Mouse (Mus musculus) kidney, adult 2 months (tissue): ENCODE measurements around the gene Adap2. TPM values are rescaled to one million over a fixed set of nuclear protein-coding genes. Genes with fewer than 3 reads are reported as not detected.

ENCODE experiments used
- DNase-seq: peaks from one replicate; pipeline ENCODE4 v3.0.0; 2021
- H3K27ac ChIP-seq: fragments of 200-500 bp; 2 replicates; pipeline ENCODE4 v1.5.1; 2012; ENCODE audit warnings: low read depth, low read length, control low read depth, inconsistent platforms; ENCODE audit not compliant: insufficient read depth
- H3K27me3 ChIP-seq: fragments of 200-500 bp; replicated peaks from 2 replicates; pipeline ENCODE4 v1.6.1; 2012; ENCODE audit warnings: mild to moderate bottlenecking, moderate library complexity, low read length, inconsistent platforms; ENCODE audit not compliant: control insufficient read depth, insufficient read depth
- H3K36me3 ChIP-seq: fragments of 200-500 bp; 2 replicates; pipeline ENCODE4 v1.6.1; 2012; ENCODE audit warnings: mild to moderate bottlenecking, moderate library complexity, low read length, inconsistent platforms; ENCODE audit not compliant: control insufficient read depth, insufficient read depth
- H3K4me1 ChIP-seq: fragments of 200-500 bp; 2 replicates; pipeline ENCODE4 v1.6.1; 2011; ENCODE audit warnings: low read length; ENCODE audit not compliant: control insufficient read depth, insufficient read depth
- H3K4me3 ChIP-seq: fragments of 200-500 bp; 2 replicates; pipeline ENCODE4 v1.5.1; 2011; ENCODE audit warnings: mild to moderate bottlenecking, low read depth, low read length, control low read depth; ENCODE audit not compliant: insufficient read depth
- CTCF ChIP-seq: fragments of 200-500 bp; conservative IDR thresholded peaks from 2 replicates; pipeline ENCODE4 v1.5.1; 2011; ENCODE audit warnings: low read depth, mild to moderate bottlenecking, control low read depth, low read length, moderate library complexity, mixed read lengths; ENCODE audit not compliant: insufficient read depth, insufficient read length
- POLR2A ChIP-seq: fragments of 200-500 bp; IDR thresholded peaks from one replicate; pipeline ENCODE4 v1.6.1; 2011; ENCODE audit warnings: low read depth, low read length, control low read depth
- WGBS: fragments of 180-500 bp; shearing (Covaris S2); methylation state at CpG from one replicate; pipeline ENCODE4 v1.1.7; 2018; 5-methylcytosine and 5-hydroxymethylcytosine counted together
- polyA plus RNA-seq: library from polyadenylated mRNA; depleted of rRNA; stranded (reverse); fragments of >200 nt; gene quantifications from 2 replicates; pipeline ENCODE4 v1.2.3, GENCODE M21; 2012; rRNA removed

The Adap2 gene
- polyA plus RNA-seq = 25.9 and 26.8 TPM in 2 replicates

- no peaks in the 10 kb centered on the region for H3K27me3 ChIP-seq
- peak within 1 kb of the TSS; percentile 83 for H3K4me3 ChIP-seq
- peak within 1 kb of the TSS; percentile 81 for H3K27ac ChIP-seq
- H3K36me3 ChIP-seq = no peaks in the 10 kb centered on the region; the same call in 1 of the 2 replicates
- WGBS = under 1% methylated on average over 47 of the region's 47 CpGs
- TF ChIP-seq POLR2A (peak; percentile 65), CTCF (no peak)
- peaks cover 6% of the 10 kb centered on the region; the same call in 1 of the 2 replicates for H3K4me1 ChIP-seq
- peak; percentile 98 for DNase-seq
Observed at GRCm38 (mm10) chr11:80153857-80154495, at the start of gene Adap2. Gene Adap2, plus strand, starts transcription at chr11:80154105.

GRCm38 (mm10) chr11:80104407-80104806 is 49.5 kb upstream of the Adap2 start:
- Histone ChIP-seq H3K36me3 (no peaks in the 10 kb centered on the region), H3K27me3 (no peaks in the 10 kb centered on the region), H3K27ac (no peak overlapping the region), H3K4me1 (no peaks in the 10 kb centered on the region), H3K4me3 (no peak overlapping the region)
- no peak for DNase-seq
- TF ChIP-seq POLR2A (no peak), CTCF (no peak)
- WGBS = 95% methylated on average over 1 of the region's 1 CpGs

GRCm38 (mm10) chr11:80116411-80116810 is 37.5 kb upstream of the Adap2 start:
- DNase-seq = peak; percentile 65
- TF ChIP-seq CTCF = no peak
- no peak for TF ChIP-seq POLR2A
- H3K4me3 ChIP-seq = no peak overlapping the region
- 66% methylated on average over 1 of the region's 1 CpGs for WGBS
- no peaks in the 10 kb centered on the region; the same call in 1 of the 2 replicates for H3K27me3 ChIP-seq
- H3K36me3 ChIP-seq = no peaks in the 10 kb centered on the region
- no peaks in the 10 kb centered on the region for H3K4me1 ChIP-seq
- no peak overlapping the region for H3K27ac ChIP-seq

- DNase-seq = no peak
- TF ChIP-seq POLR2A (no peak), CTCF (no peak)
- Histone ChIP-seq H3K4me1 (no peaks in the 10 kb centered on the region), H3K27ac (no peak overlapping the region), H3K36me3 (no peaks in the 10 kb centered on the region), H3K4me3 (no peak overlapping the region), H3K27me3 (no peaks in the 10 kb centered on the region)
- WGBS = 74% methylated on average over 1 of the region's 1 CpGs
Observed at GRCm38 (mm10) chr11:80132050-80132449, 21.9 kb upstream of the Adap2 start.

- 64% methylated on average over 4 of the region's 4 CpGs for WGBS
- no peak for TF ChIP-seq POLR2A
- no peaks in the 10 kb centered on the region for H3K27me3 ChIP-seq
- H3K27ac ChIP-seq = no peak overlapping the region
- H3K4me1 ChIP-seq = no peaks in the 10 kb centered on the region
- no peak for DNase-seq
- no peaks in the 10 kb centered on the region for H3K36me3 ChIP-seq
- H3K4me3 ChIP-seq = no peak overlapping the region
Observed at GRCm38 (mm10) chr11:80134744-80135143, 19.2 kb upstream of the Adap2 start.

- no peaks in the 10 kb centered on the region for H3K27me3 ChIP-seq
- TF ChIP-seq CTCF = no peak
- no peak for TF ChIP-seq POLR2A
- no peaks in the 10 kb centered on the region for H3K4me1 ChIP-seq
- no peak overlapping the region for H3K4me3 ChIP-seq
- WGBS = 89% methylated on average over 11 of the region's 11 CpGs
- H3K36me3 ChIP-seq = no peaks in the 10 kb centered on the region
- H3K27ac ChIP-seq = no peak overlapping the region
- no peak for DNase-seq
Observed at GRCm38 (mm10) chr11:80135954-80136683, 17.8 kb upstream of the Adap2 start.

- no peak overlapping the region for H3K27ac ChIP-seq
- TF ChIP-seq POLR2A (no peak), CTCF (no peak)
- no peaks in the 10 kb centered on the region for H3K27me3 ChIP-seq
- no peaks in the 10 kb centered on the region for H3K36me3 ChIP-seq
- H3K4me1 ChIP-seq = no peaks in the 10 kb centered on the region
- no peak overlapping the region for H3K4me3 ChIP-seq
- no peak for DNase-seq
- WGBS = 68% methylated on average over 13 of the region's 13 CpGs
Observed at GRCm38 (mm10) chr11:80136786-80137185, 17.1 kb upstream of the Adap2 start.
